Mouse (Mus musculus): Measurements from ENCODE around the gene Usp20. TPM values are rescaled to one million over a fixed set of nuclear protein-coding genes. Genes with fewer than 3 reads are reported as not detected.

The Usp20 gene
- polyA plus RNA-seq, 1 experiment from 2014 or later: 43.0 TPM

GRCm38 (mm10) chr2:30957511-30957910, 24.6 kb upstream of the Usp20 start:
- Histone ChIP-seq H3K36me3 (peaks cover 74% of the 10 kb centered on the region), H3K27me3 (replicated peaks) (no peaks in the 10 kb centered on the region), H3K27ac (no peak overlapping the region), H3K4me1 (peaks cover 24% of the 10 kb centered on the region), H3K4me3 (no peak overlapping the region), H3K9ac (no peak overlapping the region), H3K9me3 (no peaks in the 10 kb centered on the region), H3K4me2 (replicated peaks) (no peak overlapping the region)
- no peak for ATAC-seq (ENCODE audit: low FRiP score, low read depth)
- WGBS: 84% methylated on average over 4 of the region's 4 CpGs

GRCm38 (mm10) chr2:30958726-30959125, 23.4 kb upstream of the Usp20 start:
- WGBS: 90% methylated on average over 14 of the region's 14 CpGs
- no peak overlapping the region for H3K27ac ChIP-seq
- no peak for ATAC-seq (ENCODE audit: low FRiP score, low read depth)
- H3K9ac ChIP-seq: no peak overlapping the region
- H3K9me3 ChIP-seq: no peaks in the 10 kb centered on the region
- H3K36me3 ChIP-seq: peaks cover 86% of the 10 kb centered on the region
- H3K27me3 ChIP-seq (replicated peaks): no peaks in the 10 kb centered on the region
- H3K4me2 ChIP-seq (replicated peaks): no peak overlapping the region
- no peak overlapping the region for H3K4me3 ChIP-seq
- peaks cover 18% of the 10 kb centered on the region for H3K4me1 ChIP-seq

GRCm38 (mm10) chr2:30959856-30960255, 22.2 kb upstream of the Usp20 start:
- peaks cover 6% of the 10 kb centered on the region; the same call in 1 of the 2 replicates for H3K4me1 ChIP-seq
- WGBS: 53% methylated on average over 5 of the region's 5 CpGs
- no peak for ATAC-seq (ENCODE audit: low FRiP score, low read depth)

GRCm38 (mm10) chr2:30962570-30963254, 19.4 kb upstream of the Usp20 start:
- no peak overlapping the region for H3K27ac ChIP-seq
- no peak overlapping the region for H3K4me3 ChIP-seq
- H3K36me3 ChIP-seq: peaks cover 78% of the 10 kb centered on the region
- peaks cover 19% of the 10 kb centered on the region for H3K4me1 ChIP-seq
- no peak for ATAC-seq (ENCODE audit: low FRiP score, low read depth)
- H3K27me3 ChIP-seq (replicated peaks): no peaks in the 10 kb centered on the region
- H3K9me3 ChIP-seq: no peaks in the 10 kb centered on the region
- H3K9ac ChIP-seq: no peak overlapping the region
- 92% methylated on average over 11 of the region's 11 CpGs for WGBS
- H3K4me2 ChIP-seq (replicated peaks): no peak overlapping the region

More at GRCm38 (mm10) chr2:30959856-30960255, 22.2 kb upstream of the Usp20 start:
- Histone ChIP-seq H3K9me3 (no peaks in the 10 kb centered on the region), H3K36me3 (peaks cover 97% of the 10 kb centered on the region), H3K4me2 (replicated peaks) (no peak overlapping the region), H3K9ac (no peak overlapping the region), H3K4me3 (no peak overlapping the region), H3K27me3 (replicated peaks) (no peaks in the 10 kb centered on the region), H3K27ac (no peak overlapping the region)

GRCm38 (mm10) chr2:30965627-30966026, 16.5 kb upstream of the Usp20 start:
- H3K9ac ChIP-seq: no peak overlapping the region
- no peak overlapping the region for H3K4me3 ChIP-seq
- no peaks in the 10 kb centered on the region for H3K9me3 ChIP-seq
- no peak for ATAC-seq (ENCODE audit: low FRiP score, low read depth)
- WGBS: 95% methylated on average over 8 of the region's 8 CpGs
- no peak overlapping the region for H3K27ac ChIP-seq
- H3K36me3 ChIP-seq: peaks cover 56% of the 10 kb centered on the region
- no peaks in the 10 kb centered on the region for H3K27me3 ChIP-seq (replicated peaks)
- peaks cover 19% of the 10 kb centered on the region for H3K4me1 ChIP-seq
- no peak overlapping the region for H3K4me2 ChIP-seq (replicated peaks)

- Histone ChIP-seq H3K9me3 (no peaks in the 10 kb centered on the region), H3K4me2 (replicated peaks) (peak overlapping the region; percentile 86), H3K27ac (no peak overlapping the region), H3K4me3 (peak overlapping the region; percentile 94), H3K27me3 (replicated peaks) (no peaks in the 10 kb centered on the region), H3K9ac (peak overlapping the region; percentile 94), H3K4me1 (peaks cover 19% of the 10 kb centered on the region), H3K36me3 (peaks cover 44% of the 10 kb centered on the region)
- WGBS: 26% methylated on average over 16 of the region's 16 CpGs
- no peak for ATAC-seq (ENCODE audit: low FRiP score, low read depth)
Observed at GRCm38 (mm10) chr2:30966826-30967225, 15.3 kb upstream of the Usp20 start.

- Histone ChIP-seq H3K4me3 (peak within 1 kb of the TSS; percentile 94), H3K4me2 (replicated peaks) (peak within 1 kb of the TSS; percentile 86), H3K27me3 (replicated peaks) (no peaks in the 10 kb centered on the region), H3K4me1 (peaks cover 19% of the 10 kb centered on the region), H3K27ac (peak within 1 kb of the TSS; percentile 50; the same call in 1 of the 2 replicates), H3K36me3 (peaks cover 41% of the 10 kb centered on the region), H3K9ac (peak within 1 kb of the TSS; percentile 94), H3K9me3 (no peaks in the 10 kb centered on the region)
- WGBS: 2% methylated on average over 59 of the region's 59 CpGs
- peak; percentile 95 for ATAC-seq (ENCODE audit: low FRiP score, low read depth)
Observed at GRCm38 (mm10) chr2:30967352-30968327, 14.4 kb upstream of the Usp20 start, which contains the start of gene Tor1a. TSS of gene Tor1a (minus strand) at chr2:30967933.

- Histone ChIP-seq H3K27ac (no peak overlapping the region), H3K9ac (peak overlapping the region; percentile 70), H3K4me3 (peak overlapping the region; percentile 71), H3K9me3 (no peaks in the 10 kb centered on the region), H3K4me1 (peaks cover 18% of the 10 kb centered on the region), H3K4me2 (replicated peaks) (peak overlapping the region; percentile 82), H3K36me3 (peaks cover 20% of the 10 kb centered on the region), H3K27me3 (replicated peaks) (no peaks in the 10 kb centered on the region)
- ATAC-seq (ENCODE audit: low FRiP score, low read depth): no peak
- 52% methylated on average over 7 of the region's 7 CpGs for WGBS
Observed at GRCm38 (mm10) chr2:30983024-30983423, 945 bp downstream of the Usp20 start.

- H3K4me2 ChIP-seq (replicated peaks): peak overlapping the region; percentile 9; the same call in 1 of the 2 replicates
- ATAC-seq (ENCODE audit: low FRiP score, low read depth): no peak
- WGBS: 27% methylated on average over 16 of the region's 17 CpGs
Observed at GRCm38 (mm10) chr2:30985111-30986020, 3.3 kb downstream of the Usp20 start.

GRCm38 (mm10) chr2:30990221-30990620, 8.1 kb downstream of the Usp20 start:
- Histone ChIP-seq H3K36me3 (no peaks in the 10 kb centered on the region), H3K9ac (no peak overlapping the region), H3K27me3 (replicated peaks) (no peaks in the 10 kb centered on the region), H3K4me1 (peaks cover 6% of the 10 kb centered on the region; the same call in 1 of the 2 replicates), H3K4me2 (replicated peaks) (no peak overlapping the region), H3K9me3 (no peaks in the 10 kb centered on the region), H3K27ac (no peak overlapping the region), H3K4me3 (no peak overlapping the region)
- 90% methylated on average over 9 of the region's 9 CpGs for WGBS
- no peak for ATAC-seq (ENCODE audit: low FRiP score, low read depth)

More at GRCm38 (mm10) chr2:30985111-30986020, 3.3 kb downstream of the Usp20 start:
- H3K4me3 ChIP-seq: no peak overlapping the region
- H3K27ac ChIP-seq: no peak overlapping the region
- H3K9ac ChIP-seq: 0 out of 2 replicates have a peak overlapping the region, but pooled peaks have one; percentile 3
- peaks cover 18% of the 10 kb centered on the region for H3K4me1 ChIP-seq
- H3K9me3 ChIP-seq: no peaks in the 10 kb centered on the region
- no peaks in the 10 kb centered on the region for H3K27me3 ChIP-seq (replicated peaks)
- peaks cover under 1% of the 10 kb centered on the region; the same call in 1 of the 2 replicates for H3K36me3 ChIP-seq

GRCm38 (mm10) chr2:30994853-30995252, 12.8 kb downstream of the Usp20 start:
- no peak for ATAC-seq (ENCODE audit: low FRiP score, low read depth)
- Histone ChIP-seq H3K4me1 (peaks cover 14% of the 10 kb centered on the region), H3K9me3 (no peaks in the 10 kb centered on the region), H3K27ac (no peak overlapping the region), H3K36me3 (peaks cover 1% of the 10 kb centered on the region; the same call in 1 of the 2 replicates), H3K9ac (no peak overlapping the region), H3K4me2 (replicated peaks) (no peak overlapping the region), H3K4me3 (no peak overlapping the region), H3K27me3 (replicated peaks) (no peaks in the 10 kb centered on the region)
- WGBS: 94% methylated on average over 4 of the region's 4 CpGs

Measured in neural tube, embryonic 12.5 days (tissue).